Mouse (Mus musculus) midbrain, embryonic 11.5 days (tissue): ENCODE measurements around the gene Rapgef2. TPM values are rescaled to one million over a fixed set of nuclear protein-coding genes. Genes with fewer than 3 reads are reported as not detected.
A peak's percentile ranks its signal among the peaks of the same experiment; 100 is the strongest.

ENCODE experiments used
- ATAC-seq: fragments of 200-750 bp; cut with Nextera tagmentation; 2 replicates; pipeline ENCODE4 v1.8.0; 2017; ENCODE audit warnings: moderate TSS enrichment, moderate library complexity; ENCODE audit not compliant: low FRiP score
- DNase-seq: peaks from one replicate; pipeline ENCODE4 v3.0.0; 2015; ENCODE audit warnings: low spot score; ENCODE audit errors: missing footprints
- H3K27ac ChIP-seq: fragments of 300-500 bp; sonication (generic); 2 replicates; pipeline ENCODE4 v1.5.1; 2014; ENCODE audit warnings: low read depth, low read length
- H3K27me3 ChIP-seq: fragments of 300-500 bp; sonication (generic); 2 replicates; pipeline ENCODE4 v1.6.1; 2014; ENCODE audit warnings: mild to moderate bottlenecking, low read length, moderate library complexity, mixed read lengths; ENCODE audit not compliant: control insufficient read depth, insufficient read depth
- H3K36me3 ChIP-seq: fragments of 300-500 bp; sonication (generic); 2 replicates; pipeline ENCODE4 v1.6.1; 2014; ENCODE audit warnings: mild to moderate bottlenecking, low read length, moderate library complexity, mixed read lengths; ENCODE audit not compliant: control insufficient read depth, insufficient read depth
- H3K4me1 ChIP-seq: fragments of 300-500 bp; sonication (generic); 2 replicates; pipeline ENCODE4 v1.6.1; 2014; ENCODE audit warnings: low read length; ENCODE audit not compliant: control insufficient read depth, insufficient read depth
- H3K4me2 ChIP-seq: fragments of 300-500 bp; sonication (generic); 2 replicates; pipeline ENCODE4 v1.6.1; 2014; ENCODE audit warnings: mild to moderate bottlenecking, moderate library complexity
- H3K4me3 ChIP-seq: fragments of 300-500 bp; sonication (generic); 2 replicates; pipeline ENCODE4 v1.5.1; 2014; ENCODE audit warnings: low read depth, low read length
- H3K9ac ChIP-seq: fragments of 300-500 bp; sonication (generic); 2 replicates; pipeline ENCODE4 v1.6.1; 2014; ENCODE audit warnings: low read length
- H3K9me3 ChIP-seq: fragments of 300-500 bp; sonication (generic); 2 replicates; pipeline ENCODE4 v1.6.1; 2016; ENCODE audit warnings: low read length; ENCODE audit not compliant: control insufficient read depth
- WGBS: fragments of 180-500 bp; shearing (Covaris S2); extraction: QIAGEN DNeasy Blood & Tissue Kit; methylation state at CpG from one replicate; pipeline ENCODE4 v1.1.7; 2014; 5-methylcytosine and 5-hydroxymethylcytosine counted together
- polyA plus RNA-seq: library from polyadenylated mRNA; unstranded; fragments of >200 nt; fragmentation: Nextera tagmentation; extraction: Ambion mirVana; gene quantifications from 2 replicates; pipeline ENCODE4 v1.2.1, GENCODE M21; 2014

The Rapgef2 gene
- polyA plus RNA-seq, 1 experiment from 2014 or later: 6.2 TPM

GRCm38 (mm10) chr3:79088461-79088860, 197.9 kb downstream of the Rapgef2 start:
- H3K4me2 ChIP-seq: no peak overlapping the region
- H3K27me3 ChIP-seq: no peaks in the 10 kb centered on the region
- H3K9me3 ChIP-seq: no peaks in the 10 kb centered on the region
- ATAC-seq (no peak), DNase-seq (no peak)
- H3K27ac ChIP-seq: no peak overlapping the region
- no peaks in the 10 kb centered on the region for H3K4me1 ChIP-seq
- WGBS: 92% methylated on average over 5 of the region's 5 CpGs
- no peak overlapping the region for H3K9ac ChIP-seq
- peaks cover 10% of the 10 kb centered on the region; the same call in 1 of the 2 replicates for H3K36me3 ChIP-seq
- H3K4me3 ChIP-seq: no peak overlapping the region

- Histone ChIP-seq H3K4me2 (no peak overlapping the region), H3K27me3 (no peaks in the 10 kb centered on the region), H3K27ac (no peak overlapping the region), H3K4me1 (no peaks in the 10 kb centered on the region), H3K36me3 (peaks cover 10% of the 10 kb centered on the region; the same call in 1 of the 2 replicates), H3K9ac (no peak overlapping the region), H3K9me3 (no peaks in the 10 kb centered on the region), H3K4me3 (no peak overlapping the region)
- 91% methylated on average over 4 of the region's 4 CpGs for WGBS
- DNase-seq (no peak), ATAC-seq (no peak)
Measured at GRCm38 (mm10) chr3:79086282-79086681, 200.0 kb downstream of the Rapgef2 start.

GRCm38 (mm10) chr3:79083881-79084280, 202.4 kb downstream of the Rapgef2 start:
- DNase-seq (no peak), ATAC-seq (no peak)
- Histone ChIP-seq H3K4me3 (no peak overlapping the region), H3K36me3 (peaks cover 8% of the 10 kb centered on the region; the same call in 1 of the 2 replicates), H3K27ac (no peak overlapping the region), H3K9me3 (no peaks in the 10 kb centered on the region), H3K27me3 (no peaks in the 10 kb centered on the region), H3K9ac (no peak overlapping the region), H3K4me2 (no peak overlapping the region), H3K4me1 (no peaks in the 10 kb centered on the region)
- 91% methylated on average over 3 of the region's 3 CpGs for WGBS

GRCm38 (mm10) chr3:79083030-79083429, 203.3 kb downstream of the Rapgef2 start:
- H3K9me3 ChIP-seq: no peaks in the 10 kb centered on the region
- DNase-seq: no peak
- no peak overlapping the region for H3K4me3 ChIP-seq
- no peak overlapping the region for H3K27ac ChIP-seq
- H3K4me1 ChIP-seq: no peaks in the 10 kb centered on the region
- H3K4me2 ChIP-seq: no peak overlapping the region
- H3K36me3 ChIP-seq: peaks cover 8% of the 10 kb centered on the region; the same call in 1 of the 2 replicates
- ATAC-seq: no peak
- 96% methylated on average over 10 of the region's 10 CpGs for WGBS
- no peaks in the 10 kb centered on the region for H3K27me3 ChIP-seq
- no peak overlapping the region for H3K9ac ChIP-seq

- Histone ChIP-seq H3K9ac (no peak overlapping the region), H3K36me3 (peaks cover 5% of the 10 kb centered on the region; the same call in 1 of the 2 replicates), H3K4me1 (no peaks in the 10 kb centered on the region), H3K9me3 (no peaks in the 10 kb centered on the region), H3K4me2 (no peak overlapping the region), H3K27ac (no peak overlapping the region), H3K4me3 (no peak overlapping the region), H3K27me3 (no peaks in the 10 kb centered on the region)
- no peak for ATAC-seq
- 86% methylated on average over 3 of the region's 3 CpGs for WGBS
- peak; percentile 72 for DNase-seq
Measured at GRCm38 (mm10) chr3:79079076-79079475, 207.2 kb downstream of the Rapgef2 start.

GRCm38 (mm10) chr3:79074970-79075369, 211.3 kb downstream of the Rapgef2 start:
- ATAC-seq (no peak), DNase-seq (no peak)
- no peak overlapping the region for H3K4me3 ChIP-seq
- no peak overlapping the region for H3K27ac ChIP-seq
- no peaks in the 10 kb centered on the region for H3K4me1 ChIP-seq
- H3K9me3 ChIP-seq: no peaks in the 10 kb centered on the region
- H3K4me2 ChIP-seq: no peak overlapping the region
- no peak overlapping the region for H3K9ac ChIP-seq
- no peaks in the 10 kb centered on the region for H3K27me3 ChIP-seq
- no peaks in the 10 kb centered on the region; the same call in 1 of the 2 replicates for H3K36me3 ChIP-seq
- 92% methylated on average over 3 of the region's 3 CpGs for WGBS

- ATAC-seq: no peak
- H3K9me3 ChIP-seq: no peaks in the 10 kb centered on the region
- H3K4me1 ChIP-seq: no peaks in the 10 kb centered on the region
- no peak overlapping the region for H3K4me3 ChIP-seq
- H3K36me3 ChIP-seq: peaks cover 4% of the 10 kb centered on the region
- peak; percentile 47 for DNase-seq
- no peaks in the 10 kb centered on the region for H3K27me3 ChIP-seq
- H3K27ac ChIP-seq: no peak overlapping the region
- H3K4me2 ChIP-seq: no peak overlapping the region
- H3K9ac ChIP-seq: no peak overlapping the region
- WGBS: 88% methylated on average over 13 of the region's 13 CpGs
Measured at GRCm38 (mm10) chr3:79073541-79074244, 212.6 kb downstream of the Rapgef2 start.

GRCm38 (mm10) chr3:79071561-79071960, 214.8 kb downstream of the Rapgef2 start:
- Histone ChIP-seq H3K4me3 (no peak overlapping the region), H3K4me2 (no peak overlapping the region), H3K4me1 (no peaks in the 10 kb centered on the region), H3K9me3 (no peaks in the 10 kb centered on the region), H3K27ac (no peak overlapping the region), H3K36me3 (peaks cover 6% of the 10 kb centered on the region), H3K9ac (no peak overlapping the region), H3K27me3 (no peaks in the 10 kb centered on the region)
- ATAC-seq (no peak), DNase-seq (peak; percentile 51)
- 70% methylated on average over 6 of the region's 7 CpGs for WGBS

GRCm38 (mm10) chr3:79069891-79070290, 216.4 kb downstream of the Rapgef2 start:
- 90% methylated on average over 10 of the region's 10 CpGs for WGBS
- H3K4me2 ChIP-seq: no peak overlapping the region
- DNase-seq (no peak), ATAC-seq (no peak)
- H3K4me1 ChIP-seq: no peaks in the 10 kb centered on the region
- peaks cover 8% of the 10 kb centered on the region for H3K36me3 ChIP-seq
- H3K9me3 ChIP-seq: no peaks in the 10 kb centered on the region
- H3K27ac ChIP-seq: no peak overlapping the region
- H3K27me3 ChIP-seq: no peaks in the 10 kb centered on the region
- H3K4me3 ChIP-seq: no peak overlapping the region
- H3K9ac ChIP-seq: no peak overlapping the region
